In genomic region chr9:69292776-69293687, GRCm38 (mm10) we compare ENCODE assay signal across 21 mouse cellular contexts.
DNase-seq lines count a peak whose midpoint lies in the region; ATAC-seq and TF ChIP-seq lines count a peak whose summit lies in the region.
"Had no signal": no experiment of that assay in that cellular context is flagged by ENCODE, and none has a peak within 500 bp of the region (broad histone marks: within the 10 kb centered on the region; RNA-seq: fewer than 3 reads in every experiment).

No protein-coding gene starts in this region.

- H3K36me3 ChIP-seq in liver, adult 2 months (ENCODE audit: control insufficient read depth, insufficient read depth, low read length), result no peaks in the 10 kb centered on the region
- H3K36me3 ChIP-seq in embryonic facial prominence, embryonic 14.5 days (ENCODE audit: control insufficient read depth, insufficient read depth, low read length), result no peaks in the 10 kb centered on the region
- H3K36me3 ChIP-seq in midbrain, postnatal 0 days (ENCODE audit: insufficient read depth, low read length), result no peaks in the 10 kb centered on the region
- H3K36me3 ChIP-seq: forebrain, embryonic 15.5 days; G1E; heart, embryonic 13.5 days; kidney, embryonic 15.5 days had no signal

- peaks cover 36% of the 10 kb centered on the region for H3K79me2 ChIP-seq in liver, adult 2 months (ENCODE audit: control insufficient read depth, insufficient read depth, low read length)

- intact Hi-C loops in gastrocnemius, adult 2 months (cut with DNase I), result no loop called here
- intact Hi-C loops in gastrocnemius, postnatal 36 days (cut with DNase I), result loop anchor here (10.0 kb wide), 1 partner anchor 238 kb away; no protein-coding TSS in a partner anchor

- H3K27ac ChIP-seq in gastrocnemius, adult 2 months, result peak overlapping the region; percentile 60
- peak overlapping the region; percentile 27 for H3K27ac ChIP-seq in liver, adult 2 months (replicated peaks; ENCODE audit: insufficient read depth, low read depth, low read length)
- no peak overlapping the region; the same call in 1 of the 2 replicates for H3K27ac ChIP-seq in embryonic facial prominence, embryonic 14.5 days (replicated peaks; ENCODE audit: low read depth, low read length)
- H3K27ac ChIP-seq in midbrain, postnatal 0 days (ENCODE audit: low read depth, low read length), result no peak overlapping the region
- H3K27ac ChIP-seq: forebrain, embryonic 15.5 days; heart, embryonic 13.5 days; kidney, embryonic 15.5 days had no signal

- no peaks in the 10 kb centered on the region for H3K27me3 ChIP-seq in liver, adult 2 months (ENCODE audit: control insufficient read depth, insufficient read depth, low read length)
- peaks cover 11% of the 10 kb centered on the region for H3K27me3 ChIP-seq in embryonic facial prominence, embryonic 14.5 days (replicated peaks; ENCODE audit: control insufficient read depth, insufficient read depth, low read length)
- no peaks in the 10 kb centered on the region for H3K27me3 ChIP-seq in midbrain, postnatal 0 days (ENCODE audit: insufficient read depth, low read length)

- TF ChIP-seq CTCF in gastrocnemius, adult 2 months (IDR thresholded peaks at IDR 0.05), result no peak
- TF ChIP-seq CTCF in liver, adult 2 months (IDR thresholded peaks at IDR 0.05; ENCODE audit: low read depth, low read length), result no peak
- no peak for TF ChIP-seq CTCF in midbrain, postnatal 0 days (IDR thresholded peaks at IDR 0.05)

- H3K4me1 ChIP-seq in liver, adult 2 months (ENCODE audit: control insufficient read depth, insufficient read depth, low read length), result peaks cover 30% of the 10 kb centered on the region
- peaks cover 37% of the 10 kb centered on the region for H3K4me1 ChIP-seq in embryonic facial prominence, embryonic 14.5 days (ENCODE audit: control insufficient read depth, insufficient read depth, low read length)
- H3K4me1 ChIP-seq in midbrain, postnatal 0 days (ENCODE audit: insufficient read depth, low read length), result no peaks in the 10 kb centered on the region; the same call in 1 of the 2 replicates

- no peaks in the 10 kb centered on the region for H3K9me3 ChIP-seq in embryonic facial prominence, embryonic 14.5 days (ENCODE audit: control insufficient read depth, low read length)
- H3K9me3 ChIP-seq in midbrain, postnatal 0 days (ENCODE audit: low read length), result no peaks in the 10 kb centered on the region
- H3K9me3 ChIP-seq: forebrain, embryonic 15.5 days; heart, embryonic 13.5 days; kidney, embryonic 15.5 days had no signal

- no peak for TF ChIP-seq POLR2A in liver, adult 2 months (IDR thresholded peaks at IDR 0.05; ENCODE audit: extremely low read depth, insufficient read depth, low read length)

- peak overlapping the region; percentile 95; the same call in 1 of the 2 replicates for H3K4me2 ChIP-seq in embryonic facial prominence, embryonic 14.5 days (ENCODE audit: low read depth, low read length)
- peak overlapping the region; percentile 2 for H3K4me2 ChIP-seq in midbrain, postnatal 0 days (ENCODE audit: low read depth, low read length, poor library complexity, severe bottlenecking)
- H3K4me2 ChIP-seq: forebrain, embryonic 15.5 days; heart, embryonic 13.5 days; kidney, embryonic 15.5 days; liver, embryonic 11.5 days; lung, embryonic 14.5 days had no signal

- H3K9ac ChIP-seq in liver, adult 2 months (ENCODE audit: low read depth, low read length), result no peak overlapping the region
- H3K9ac ChIP-seq in embryonic facial prominence, embryonic 14.5 days (ENCODE audit: low read depth, low read length), result no peak overlapping the region
- H3K9ac ChIP-seq in midbrain, postnatal 0 days (replicated peaks; ENCODE audit: low read length, poor library complexity, severe bottlenecking), result no peak overlapping the region
- H3K9ac ChIP-seq: forebrain, embryonic 15.5 days; heart, embryonic 13.5 days; kidney, embryonic 15.5 days; lung, embryonic 14.5 days had no signal

- WGBS in liver, adult 2 months, result 32% methylated on average over 12 of the region's 12 CpGs
- 52% methylated on average over 12 of the region's 12 CpGs for WGBS in embryonic facial prominence, embryonic 14.5 days
- WGBS in midbrain, postnatal 0 days, result 75% methylated on average over 12 of the region's 12 CpGs

- no peak for DNase-seq in gastrocnemius, adult 2 months
- no peak for DNase-seq in gastrocnemius, postnatal 36 days
- peak; percentile 67 for DNase-seq in liver, adult 2 months (ENCODE audit: extremely low read depth, low read depth, low spot score)
- DNase-seq in liver, result no peak
- DNase-seq in embryonic facial prominence, embryonic 14.5 days (ENCODE audit: low spot score), result no peak
- no peak for DNase-seq in midbrain, postnatal 0 days (ENCODE audit: low spot score)
- DNase-seq in layer of hippocampus, postnatal 14 days (ENCODE audit: low spot score in 2 of 2), result no peak
- DNase-seq: adrenal gland, postnatal 14 days; cerebellum, postnatal 10 days; lung, embryonic 14.5 days; lung, postnatal 36 days; right cerebral cortex, postnatal 14 days; spleen, adult 18-20 months; thymus, postnatal 36 days had no signal

- no peak overlapping the region; the same call in 1 of the 2 replicates for H3K4me3 ChIP-seq in gastrocnemius, adult 2 months
- H3K4me3 ChIP-seq in liver, adult 2 months (ENCODE audit: insufficient read depth, low read depth, low read length), result no peak overlapping the region
- no peak overlapping the region for H3K4me3 ChIP-seq in embryonic facial prominence, embryonic 14.5 days (ENCODE audit: low read depth, low read length)
- peak overlapping the region; percentile 15; the same call in 1 of the 2 replicates for H3K4me3 ChIP-seq in midbrain, postnatal 0 days (ENCODE audit: low read depth, low read length)
- H3K4me3 ChIP-seq: forebrain, embryonic 15.5 days; heart, embryonic 13.5 days; kidney, embryonic 15.5 days; myocyte had no signal

- no peak for ATAC-seq in embryonic facial prominence, embryonic 14.5 days (ENCODE audit: low read depth)
- no peak for ATAC-seq in midbrain, postnatal 0 days (ENCODE audit: low FRiP score)
- ATAC-seq: forebrain, embryonic 15.5 days; intestine, embryonic 16.5 days had no signal

Comparison
In these comparisons a context has a peak if more than half of its experiments do, and no peak if none do; other contexts are left out.
1. H3K27ac ChIP-seq: peak in gastrocnemius, adult 2 months (single experiment) and liver, adult 2 months (single experiment); none in embryonic facial prominence, embryonic 14.5 days (single experiment) and midbrain, postnatal 0 days (single experiment).